Mouse (Mus musculus): ENCODE results near the gene Cst13.
"Not testable (repeated sequence)": the region's sequence is repeated elsewhere in the genome, so short reads cannot be mapped to it uniquely, and the experiment has no call there.

Gene Cst13

DNA sequence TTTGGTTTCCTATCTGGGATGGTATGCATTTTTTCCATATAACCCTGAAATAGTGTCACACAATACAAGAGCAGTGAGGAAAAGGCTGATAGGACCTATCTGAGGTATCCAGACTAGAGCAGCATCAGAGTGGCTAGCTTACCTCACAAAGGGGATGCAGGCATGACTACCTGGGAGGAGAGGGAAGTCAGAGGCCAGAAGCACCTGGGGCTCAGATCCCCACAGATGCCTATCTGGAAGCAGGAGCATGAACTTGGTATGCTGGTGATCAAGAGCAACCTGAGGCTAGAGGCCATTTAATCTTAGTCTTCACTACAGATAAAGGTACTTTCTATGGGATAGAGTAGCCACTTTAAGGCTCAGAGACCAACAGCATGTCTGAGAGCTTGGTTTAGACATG, at the start of gene Cst13:
Gene Cst13 (plus strand): TSS at position 173 of the 400 bp plus-strand sequence.
- DNase-seq (ENCODE audit: low spot score in 2 of 2) = no peak

- DNase-seq (ENCODE audit: low spot score in 2 of 2) = not testable (repeated sequence)
Observed at GRCm38 (mm10) chr2:148771397-148771796, 48.5 kb upstream of the Cst13 start, which contains the start of gene Cst11. Gene Cst11 (minus strand): TSS chr2:148771497.

GRCm38 (mm10) chr2:148781709-148782108, 38.2 kb upstream of the Cst13 start, which contains the start of gene 8030411F24Rik:
Gene 8030411F24Rik (plus strand): TSS chr2:148782009.
- no peak for DNase-seq (ENCODE audit: low spot score in 2 of 2)

DNA sequence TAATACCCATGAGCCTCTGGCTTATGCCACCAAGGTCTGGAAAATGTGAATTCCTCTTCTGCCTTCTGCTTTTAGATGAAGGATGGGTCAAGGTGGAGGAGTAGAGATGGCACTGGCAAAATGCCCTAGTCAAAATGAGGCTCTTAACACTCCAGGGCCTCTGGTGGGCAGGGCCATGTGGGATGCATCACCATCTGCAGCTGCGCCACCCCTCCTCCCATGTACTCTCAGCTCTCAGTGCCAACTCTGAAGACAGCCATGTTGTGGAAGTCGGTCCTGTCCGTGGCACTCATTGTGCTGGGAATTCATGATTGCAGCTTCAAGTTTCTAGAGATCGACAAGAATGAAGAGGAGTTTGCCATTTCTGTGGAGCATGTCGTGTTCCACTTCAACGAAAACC, 30.7 kb upstream of the Cst13 start, which contains the start of gene Cst12:
Gene Cst12 (plus strand): TSS at position 220 of the 400 bp plus-strand sequence.
- DNase-seq (ENCODE audit: low spot score in 2 of 2) = no peak

DNA sequence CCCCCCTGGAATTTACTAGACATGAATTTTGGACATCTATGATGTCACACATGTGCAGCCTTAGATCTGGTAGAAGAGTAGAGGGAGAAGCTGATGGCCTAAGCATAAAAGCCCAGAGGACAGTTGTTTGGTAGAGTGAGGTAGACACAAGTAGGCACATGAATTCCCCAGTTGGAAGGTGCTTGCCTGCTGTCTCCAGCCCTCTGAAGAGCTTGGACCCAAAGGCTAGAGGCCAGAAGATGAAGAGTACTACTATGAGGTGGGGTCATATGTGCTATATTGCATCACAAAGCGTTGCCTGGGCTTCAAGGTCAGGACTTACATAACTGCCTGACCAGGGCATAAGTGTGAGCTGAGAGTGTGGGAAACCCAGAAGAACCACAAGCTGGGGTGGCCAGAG, 21.4 kb upstream of the Cst13 start, which contains the start of gene Cst8:
Gene Cst8 (plus strand): TSS at position 301 of the 400 bp plus-strand sequence.
- DNase-seq (ENCODE audit: low spot score in 2 of 2) = no peak

DNA sequence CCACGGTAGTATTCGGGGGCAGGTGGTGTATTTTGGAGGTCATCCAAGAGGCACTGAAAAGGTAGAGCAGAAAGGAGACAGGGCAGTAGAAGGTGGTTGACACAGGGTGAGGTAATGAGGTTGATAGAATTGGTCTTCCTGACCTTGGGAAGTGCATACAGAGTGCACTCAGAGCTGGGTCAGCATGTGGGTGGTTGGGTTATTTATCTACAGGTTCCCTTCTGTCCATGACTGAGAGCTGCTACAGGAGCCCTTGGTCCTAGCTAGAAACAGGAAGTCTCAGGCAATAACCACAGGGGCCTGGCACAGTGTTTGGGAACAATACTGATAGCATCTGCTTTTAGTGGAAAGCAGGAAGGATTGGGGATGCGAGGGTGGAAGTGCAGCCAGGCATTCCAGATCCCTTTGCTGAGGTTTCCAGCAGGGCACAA, 18.4 kb upstream of the Cst13 start:
- DNase-seq (ENCODE audit: low spot score in 2 of 2) = no peak

GRCm38 (mm10) chr2:148806696-148807095, 13.2 kb upstream of the Cst13 start:
- no peak for DNase-seq (ENCODE audit: low spot score in 2 of 2)

DNA sequence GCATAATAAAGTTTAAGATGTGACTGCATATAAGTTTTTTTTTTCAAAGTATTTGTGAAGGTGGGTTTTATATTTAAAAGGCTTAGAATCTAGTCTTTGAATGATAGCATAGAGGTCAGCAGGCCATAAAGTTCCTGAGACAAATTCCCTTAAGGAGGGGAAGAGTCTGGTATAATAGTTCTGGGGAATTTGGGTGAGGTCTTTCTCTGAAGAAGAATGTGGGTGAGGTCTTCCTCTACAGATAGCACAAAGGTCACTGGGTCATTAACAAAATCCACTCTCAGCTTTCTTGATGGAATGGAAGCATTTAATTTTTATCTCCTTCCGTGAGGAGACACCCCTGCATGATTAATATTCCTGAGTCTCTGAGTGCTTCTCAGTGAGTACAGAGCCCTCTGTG, 6.1 kb downstream of the Cst13 start:
- no peak for DNase-seq (ENCODE audit: low spot score in 2 of 2)

DNA sequence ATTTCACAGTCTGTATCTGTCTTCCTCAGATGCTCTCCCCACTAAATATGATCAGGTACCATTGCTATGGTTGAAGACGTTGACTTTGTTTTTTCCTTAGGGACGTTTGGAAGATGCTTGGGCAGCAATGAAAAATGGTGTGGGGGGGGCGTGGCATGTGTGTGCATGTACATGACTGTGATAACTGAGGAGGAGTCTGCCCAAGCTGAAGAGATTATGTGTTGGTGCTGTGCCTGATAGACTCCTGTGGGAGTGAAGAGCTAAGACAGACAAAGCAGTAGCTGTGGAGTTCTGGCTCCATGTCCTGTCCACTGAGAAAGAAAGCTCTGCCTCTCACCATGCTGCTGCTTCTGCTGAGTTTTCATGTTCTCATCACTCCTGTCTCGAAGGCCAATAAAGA, 15.0 kb downstream of the Cst13 start, which contains the start of gene Cst9:
Gene Cst9 (plus strand): TSS at position 236 of the 400 bp plus-strand sequence.
- DNase-seq (ENCODE audit: low spot score in 2 of 2) = no peak

- DNase-seq (ENCODE audit: low spot score in 2 of 2) = no peak
Observed at GRCm38 (mm10) chr2:148838075-148838777, 18.3 kb downstream of the Cst13 start.

- DNase-seq (ENCODE audit: low spot score in 2 of 2) = no peak
Observed at GRCm38 (mm10) chr2:148839224-148839623, 19.3 kb downstream of the Cst13 start.

GRCm38 (mm10) chr2:148851116-148851906, 31.4 kb downstream of the Cst13 start:
- DNase-seq (ENCODE audit: low spot score in 2 of 2) = peak; percentile 57 to 75

GRCm38 (mm10) chr2:148856630-148857400, 36.9 kb downstream of the Cst13 start:
- no peak for DNase-seq (ENCODE audit: low spot score in 2 of 2)

DNA sequence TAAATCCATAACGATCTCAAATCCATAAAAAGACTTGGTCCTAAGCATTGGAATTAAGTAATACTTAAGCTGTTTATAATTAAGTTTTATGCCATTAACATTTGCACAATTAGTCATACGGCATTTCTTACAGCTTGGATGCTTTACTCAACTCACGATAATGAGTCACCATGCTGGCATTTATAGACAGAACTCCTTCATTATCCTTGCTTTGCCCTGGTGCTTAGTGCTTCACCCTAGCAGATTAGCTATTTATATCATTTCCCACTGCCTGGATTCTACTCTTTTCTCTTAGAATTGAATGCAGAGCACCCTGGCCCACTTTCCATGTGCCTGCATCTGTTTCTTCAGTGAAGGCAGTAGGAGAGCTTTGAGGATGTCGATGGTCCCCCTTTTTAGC, 37.6 kb downstream of the Cst13 start:
- DNase-seq (ENCODE audit: low spot score in 2 of 2) = no peak

DNA sequence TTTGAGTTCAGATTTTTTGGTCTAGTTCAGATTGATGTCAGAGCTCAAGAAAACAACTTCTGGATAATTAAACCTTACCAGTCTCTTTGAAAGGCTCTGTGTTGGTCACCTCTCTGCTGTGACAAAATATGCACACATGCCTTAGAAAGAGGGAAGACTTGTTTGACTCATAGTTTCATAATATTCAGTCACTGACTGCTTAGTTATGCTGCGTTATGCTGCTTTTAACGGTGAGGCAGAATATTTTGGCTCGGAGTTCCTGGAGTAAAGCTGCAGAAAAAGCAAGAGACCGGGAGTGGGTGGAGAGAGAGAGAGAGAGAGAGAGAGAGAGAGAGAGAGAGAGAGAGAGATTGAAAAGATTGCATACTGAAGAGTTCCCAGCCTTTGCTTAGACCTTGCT, 41.1 kb downstream of the Cst13 start:
- no peak for DNase-seq (ENCODE audit: low spot score in 2 of 2)

- no peak for DNase-seq (ENCODE audit: low spot score in 2 of 2)
Observed at GRCm38 (mm10) chr2:148861693-148862092, 41.8 kb downstream of the Cst13 start.

DNA sequence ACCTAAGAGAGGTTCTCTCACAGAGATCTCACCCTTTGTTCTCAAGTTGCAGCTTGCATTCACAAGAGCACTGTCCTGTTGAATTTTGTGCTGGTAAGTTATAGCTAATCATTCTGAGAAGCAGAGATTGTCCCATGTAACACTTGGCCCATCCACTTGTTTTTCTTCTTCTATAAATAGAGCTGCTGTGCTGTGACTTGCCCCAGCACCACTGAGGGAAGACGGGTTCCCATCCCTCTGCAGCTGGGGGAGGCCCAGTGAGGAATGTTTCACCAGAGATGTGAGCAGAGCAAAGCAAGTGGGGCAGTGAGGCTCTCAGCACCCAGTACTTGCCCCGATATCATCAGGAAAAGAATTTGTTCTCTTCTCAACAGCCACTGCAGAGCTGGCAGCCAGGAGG, 45.1 kb downstream of the Cst13 start, which contains the start of gene 9230104L09Rik:
Gene 9230104L09Rik (minus strand): TSS at position 73 of the 400 bp plus-strand sequence.
- no peak for DNase-seq (ENCODE audit: low spot score in 2 of 2)

DNA sequence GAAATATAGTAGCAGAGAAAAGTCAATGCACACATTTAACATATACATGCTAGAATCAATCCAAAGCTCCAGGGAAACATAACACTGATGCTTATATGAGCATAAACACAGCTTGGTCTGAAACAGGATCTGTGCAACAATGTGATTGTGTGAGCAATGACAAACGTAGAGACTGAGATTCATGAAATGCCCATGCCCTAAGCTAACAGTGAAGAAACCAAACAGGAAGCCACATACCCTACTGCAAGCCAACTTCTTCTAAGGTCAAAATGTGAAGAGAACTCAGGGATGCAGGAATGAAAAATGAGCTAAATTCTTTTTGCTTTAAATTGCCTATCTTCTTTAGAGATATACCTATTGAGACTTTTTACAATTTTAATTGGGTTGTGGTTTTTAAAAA, 49.1 kb downstream of the Cst13 start:
- no peak for DNase-seq (ENCODE audit: low spot score in 2 of 2)

GRCm38 (mm10) chr2:148870526-148870925, 50.6 kb downstream of the Cst13 start:
- no peak for DNase-seq (ENCODE audit: low spot score in 2 of 2)

DNA sequence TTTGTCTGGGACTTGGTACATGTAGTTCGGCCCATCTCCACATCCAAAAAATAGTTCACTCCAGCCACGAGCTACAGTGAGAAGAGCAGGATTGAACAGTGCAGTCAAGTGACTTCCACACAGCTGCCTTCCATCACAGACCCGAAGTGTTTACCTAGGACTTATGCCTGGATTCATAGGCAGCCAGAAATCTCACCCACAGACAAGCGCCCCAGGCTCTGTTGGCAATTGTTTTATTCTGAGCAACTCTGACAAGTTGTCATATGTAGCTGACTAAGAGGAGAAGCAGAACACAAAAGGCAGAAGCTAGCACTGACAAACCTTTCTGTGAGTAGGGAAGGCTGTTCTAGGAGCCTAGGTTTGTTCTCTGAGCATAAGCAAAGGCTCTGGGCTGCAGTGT, 53.0 kb downstream of the Cst13 start:
- DNase-seq (ENCODE audit: low spot score in 2 of 2) = no peak

GRCm38 (mm10) chr2:148874224-148874616, 54.3 kb downstream of the Cst13 start:
- no peak for DNase-seq (ENCODE audit: low spot score in 2 of 2)

Measured in frontal cortex, postnatal 10 days (tissue).